Mouse (Mus musculus) midbrain, embryonic 14.5 days (tissue): ENCODE data around the gene Miga2. TPM values are rescaled to one million over a fixed set of nuclear protein-coding genes. Genes with fewer than 3 reads are reported as not detected.
"Not testable (repeated sequence)": the region's sequence is repeated elsewhere in the genome, so short reads cannot be mapped to it uniquely, and the experiment has no call there.

Experiments
- ATAC-seq: fragments of 200-750 bp; cut with Nextera tagmentation; 2 replicates; pipeline ENCODE4 v1.8.0; 2017; ENCODE audit warnings: moderate number of reproducible peaks, moderate library complexity; ENCODE audit not compliant: low FRiP score, low TSS enrichment
- DNase-seq: peaks from one replicate; pipeline ENCODE4 v3.0.0-alpha.2; 2015
- H3K27ac ChIP-seq: fragments of 300-500 bp; sonication (generic); replicated peaks from 2 replicates; pipeline ENCODE4 v1.5.1; 2014; ENCODE audit warnings: mild to moderate bottlenecking, low read depth, low read length, moderate library complexity
- H3K27me3 ChIP-seq: fragments of 300-500 bp; sonication (generic); 2 replicates; pipeline ENCODE4 v1.6.1; 2014; ENCODE audit warnings: low read length, control low read depth, mixed read lengths; ENCODE audit not compliant: control insufficient read depth, insufficient read depth
- H3K36me3 ChIP-seq: fragments of 300-500 bp; sonication (generic); 2 replicates; pipeline ENCODE4 v1.6.1; 2014; ENCODE audit warnings: low read length, control low read depth; ENCODE audit not compliant: control insufficient read depth, insufficient read depth
- H3K4me1 ChIP-seq: fragments of 300-500 bp; sonication (generic); 2 replicates; pipeline ENCODE4 v1.6.1; 2014; ENCODE audit warnings: mild to moderate bottlenecking, antibody characterized with exemption, low read length, control low read depth; ENCODE audit not compliant: control insufficient read depth, insufficient read depth
- H3K4me2 ChIP-seq: fragments of 300-500 bp; sonication (generic); 2 replicates; pipeline ENCODE4 v1.6.1; 2014; ENCODE audit warnings: mild to moderate bottlenecking, low read length, moderate library complexity
- H3K4me3 ChIP-seq: fragments of 300-500 bp; sonication (generic); replicated peaks from 2 replicates; pipeline ENCODE4 v1.5.1; 2014; ENCODE audit warnings: low read depth, low read length
- H3K9ac ChIP-seq: fragments of 300-500 bp; sonication (generic); replicated peaks from 2 replicates; pipeline ENCODE4 v1.6.1; 2014; ENCODE audit warnings: mild to moderate bottlenecking, low read length, moderate library complexity
- H3K9me3 ChIP-seq: fragments of 300-500 bp; sonication (generic); 2 replicates; pipeline ENCODE4 v1.6.1; 2016; ENCODE audit warnings: low read length, control low read depth, mixed read lengths; ENCODE audit not compliant: control insufficient read depth
- WGBS: fragments of 180-500 bp; shearing (Covaris S2); extraction: QIAGEN DNeasy Blood & Tissue Kit; methylation state at CpG from one replicate; pipeline ENCODE4 v1.1.7; 2014; 5-methylcytosine and 5-hydroxymethylcytosine counted together
- microRNA-seq: library from miRNA; unstranded; fragments of <30 nt; microRNA quantifications from one replicate; pipeline ENCODE4, GENCODE M21; 2016
- polyA plus RNA-seq: library from polyadenylated mRNA; unstranded; fragments of >200 nt; fragmentation: Nextera tagmentation; extraction: Ambion mirVana; gene quantifications from 2 replicates; pipeline ENCODE4 v1.2.1, GENCODE M21; 2014

The Miga2 gene
- polyA plus RNA-seq, 1 experiment from 2014 or later, result 26.1 TPM

DNA sequence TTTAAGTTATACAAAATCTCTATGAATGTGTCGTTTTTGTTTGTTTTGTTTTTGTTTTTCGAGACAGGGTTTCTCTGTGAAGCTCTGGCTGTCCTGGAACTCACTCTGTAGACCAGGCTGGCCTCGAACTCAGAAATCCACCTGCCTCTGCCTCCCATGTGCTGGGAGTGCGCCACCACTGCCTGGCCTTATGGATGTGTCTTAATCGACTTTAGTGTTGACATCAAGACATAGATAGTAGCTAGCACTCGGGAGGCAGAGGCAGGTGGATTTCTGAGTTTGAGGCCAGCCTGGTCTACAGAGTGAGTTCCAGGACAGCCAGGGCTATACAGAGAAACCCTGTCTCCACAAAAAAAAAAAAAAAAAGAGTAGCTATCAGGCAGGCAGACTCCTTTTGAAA is 53.1 kb downstream of the Miga2 start:
- H3K9me3 ChIP-seq, DNase-seq, H3K9ac ChIP-seq, H3K36me3 ChIP-seq, H3K27me3 ChIP-seq, H3K27ac ChIP-seq, ATAC-seq: not testable (repeated sequence)
- 82% methylated on average over 6 of the region's 6 CpGs for WGBS
- peak overlapping the region; percentile 74 for H3K4me2 ChIP-seq
- H3K4me3 ChIP-seq, result peak overlapping the region; percentile 75; the same call in 1 of the 2 replicates
- peaks cover 35% of the 10 kb centered on the region for H3K4me1 ChIP-seq

DNA sequence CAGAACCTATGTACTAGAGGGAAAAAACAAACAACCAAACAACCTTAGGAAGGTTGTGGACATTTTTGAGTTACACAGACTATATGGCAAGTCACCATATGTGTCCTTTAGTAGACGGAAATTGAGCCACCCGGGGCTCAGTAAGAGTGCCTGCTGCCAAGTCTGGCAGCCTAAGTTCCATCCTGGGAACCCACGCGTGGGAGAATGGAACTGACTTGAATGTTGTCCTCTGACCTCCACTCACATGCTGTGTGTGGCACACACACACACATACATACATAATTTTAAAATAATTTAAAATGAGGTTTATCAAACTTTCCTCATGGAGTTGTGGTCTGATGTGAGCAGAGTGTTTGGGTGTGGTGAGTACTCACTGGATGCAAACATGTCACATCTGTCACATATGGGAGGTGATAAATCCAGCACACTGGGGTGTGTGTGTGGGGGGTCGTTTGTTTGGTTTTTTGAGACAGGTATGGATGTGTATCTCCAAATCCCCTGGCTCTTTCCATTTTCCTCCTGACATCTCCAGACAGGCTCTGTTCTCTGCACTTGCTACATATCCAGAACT is 53.6 kb downstream of the Miga2 start:
- no peak for DNase-seq
- no peak overlapping the region; the same call in 1 of the 2 replicates for H3K9ac ChIP-seq
- peak overlapping the region; percentile 74; the same call in 1 of the 2 replicates for H3K4me2 ChIP-seq
- no peaks in the 10 kb centered on the region for H3K9me3 ChIP-seq
- H3K27ac ChIP-seq, result no peak overlapping the region
- H3K27me3 ChIP-seq, result no peaks in the 10 kb centered on the region
- no peak for ATAC-seq
- WGBS, result 83% methylated on average over 5 of the region's 5 CpGs
- H3K4me3 ChIP-seq, result no peak overlapping the region
- H3K4me1 ChIP-seq, result peaks cover 35% of the 10 kb centered on the region
- H3K36me3 ChIP-seq, result no peaks in the 10 kb centered on the region

DNA sequence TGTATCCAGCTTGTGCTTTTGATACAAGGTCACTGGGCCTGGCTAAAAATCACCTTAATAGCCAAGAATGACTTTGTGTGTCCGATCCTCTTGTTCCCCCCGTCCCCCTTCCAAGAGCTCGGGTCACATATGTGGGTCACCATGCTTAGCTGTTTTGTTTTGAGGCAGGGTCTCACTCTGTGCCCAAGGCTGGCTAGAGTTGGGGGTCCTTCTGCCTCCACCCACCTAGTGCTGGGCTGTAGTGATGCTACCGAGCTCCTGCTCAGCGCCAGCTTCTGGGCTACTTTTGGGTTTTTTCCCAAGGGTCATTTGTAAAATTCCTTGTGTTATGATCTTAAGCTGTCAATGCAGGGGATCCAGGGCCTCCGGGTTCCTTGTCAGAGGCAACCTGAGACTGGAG is 54.2 kb downstream of the Miga2 start:
- DNase-seq, result no peak
- ATAC-seq, result no peak
- H3K4me1 ChIP-seq, result peaks cover 35% of the 10 kb centered on the region

DNA sequence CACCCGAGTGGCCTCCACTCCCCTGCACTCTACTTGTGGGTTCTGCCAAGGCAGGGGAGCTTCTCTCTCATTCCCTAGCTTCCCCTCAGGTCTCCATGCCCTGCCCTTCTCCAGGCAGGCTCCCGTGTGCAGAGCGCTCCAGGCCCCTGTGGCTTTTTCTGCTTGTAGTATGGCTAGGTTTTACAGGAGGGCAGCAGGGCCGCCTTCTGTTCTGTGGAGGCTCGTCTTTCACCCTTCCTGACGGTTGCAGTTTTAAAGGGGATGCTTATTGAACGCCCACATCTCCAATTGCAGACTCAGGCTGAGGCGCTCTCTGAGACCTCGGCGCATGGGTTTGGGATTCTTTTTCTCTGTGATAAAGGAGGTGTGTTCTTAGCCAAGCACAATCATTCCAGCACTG is 55.1 kb downstream of the Miga2 start:
- Histone ChIP-seq H3K4me2 (no peak overlapping the region), H3K27ac (peak overlapping the region; percentile 52; the same call in 1 of the 2 replicates), H3K9ac (no peak overlapping the region), H3K4me3 (no peak overlapping the region), H3K36me3 (no peaks in the 10 kb centered on the region), H3K27me3 (no peaks in the 10 kb centered on the region), H3K4me1 (peaks cover 29% of the 10 kb centered on the region), H3K9me3 (no peaks in the 10 kb centered on the region)
- DNase-seq (no peak), ATAC-seq (no peak)
- 37% methylated on average over 10 of the region's 10 CpGs for WGBS

More for the DNA sequence above, 54.2 kb downstream of the Miga2 start:
- Histone ChIP-seq H3K4me2 (peak overlapping the region; percentile 12), H3K36me3 (no peaks in the 10 kb centered on the region), H3K9me3 (no peaks in the 10 kb centered on the region), H3K4me3 (no peak overlapping the region), H3K27me3 (no peaks in the 10 kb centered on the region), H3K27ac (no peak overlapping the region), H3K9ac (no peak overlapping the region; the same call in 1 of the 2 replicates)
- WGBS, result 79% methylated on average over 6 of the region's 6 CpGs

DNA sequence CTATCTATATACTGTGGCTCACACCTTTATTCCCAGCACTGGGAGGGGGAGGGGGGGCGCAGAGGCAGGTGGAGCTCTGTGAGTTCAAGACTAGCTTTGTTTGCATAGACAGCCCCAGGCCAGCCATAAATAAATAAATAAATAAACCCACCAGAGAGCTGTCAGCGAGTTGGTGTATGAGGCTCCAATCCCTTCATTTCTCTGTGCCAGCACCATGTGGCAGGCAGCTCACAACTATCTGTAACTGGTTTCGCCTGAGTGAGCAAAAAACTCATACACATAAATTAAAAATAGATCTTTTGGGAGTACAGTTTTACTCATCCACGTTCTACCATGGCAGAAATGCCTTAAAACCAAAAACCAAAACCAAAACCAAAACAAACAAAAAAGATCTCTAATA is 57.4 kb downstream of the Miga2 start:
- no peaks in the 10 kb centered on the region for H3K9me3 ChIP-seq
- no peak overlapping the region for H3K4me2 ChIP-seq
- no peak for ATAC-seq
- peaks cover 20% of the 10 kb centered on the region; the same call in 1 of the 2 replicates for H3K4me1 ChIP-seq
- H3K27ac ChIP-seq, result no peak overlapping the region
- no peaks in the 10 kb centered on the region for H3K27me3 ChIP-seq
- WGBS, result 78% methylated on average over 4 of the region's 4 CpGs
- no peak overlapping the region for H3K4me3 ChIP-seq
- peaks cover 4% of the 10 kb centered on the region for H3K36me3 ChIP-seq
- no peak for DNase-seq
- no peak overlapping the region for H3K9ac ChIP-seq

DNA sequence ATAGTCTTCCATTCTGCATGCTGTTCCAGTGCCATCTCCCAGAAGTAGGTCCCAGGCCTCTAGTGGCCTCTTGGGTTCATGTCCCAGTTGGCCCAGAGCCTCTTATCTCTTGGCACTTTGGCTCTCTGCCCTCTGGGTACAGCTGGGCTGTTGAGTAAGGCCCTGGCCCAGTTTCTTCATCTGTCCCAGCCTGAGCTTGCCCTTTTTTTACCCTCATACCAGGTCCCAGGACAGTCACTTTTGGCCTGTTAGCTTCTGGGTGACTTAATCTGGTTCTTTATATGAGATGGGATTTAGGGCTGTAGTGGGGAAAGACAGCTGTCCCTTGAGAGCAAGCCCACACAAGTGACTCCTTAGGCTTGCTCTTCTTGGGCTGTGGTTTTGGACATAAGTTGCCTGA is 65.1 kb downstream of the Miga2 start:
- Histone ChIP-seq H3K27ac (no peak overlapping the region), H3K27me3 (no peaks in the 10 kb centered on the region), H3K9ac (no peak overlapping the region), H3K9me3 (no peaks in the 10 kb centered on the region), H3K4me1 (no peaks in the 10 kb centered on the region), H3K36me3 (peaks cover 76% of the 10 kb centered on the region), H3K4me3 (no peak overlapping the region), H3K4me2 (no peak overlapping the region)
- ATAC-seq (no peak), DNase-seq (no peak)

Small RNA genes within 50 kb of the gene (microRNA-seq; reads per million reads assigned to microRNA genes)
- not detected for gene Gm47292

Other genes with a start within 250 kb of the Miga2 start
- gene Zer1, start 239.6 kb upstream of the Miga2 start, polyA plus RNA-seq, result 15.1 and 15.6 TPM in 2 replicates
- 17.7 and 20.4 TPM in 2 replicates for gene Tbc1d13, start 230.5 kb upstream of the Miga2 start, polyA plus RNA-seq
- gene Endog, start 192.7 kb upstream of the Miga2 start, polyA plus RNA-seq, result 23.2 and 28.1 TPM in 2 replicates
- 52.8 and 54.8 TPM in 2 replicates for gene Spout1, start 185.8 kb upstream of the Miga2 start, polyA plus RNA-seq
- 15.3 and 17.1 TPM in 2 replicates for gene Kyat1, start 158.4 kb upstream of the Miga2 start, polyA plus RNA-seq
- gene Lrrc8a, start 126.5 kb upstream of the Miga2 start, polyA plus RNA-seq, result 66.0 and 70.9 TPM in 2 replicates
- gene Gm28035, start 123.7 kb upstream of the Miga2 start, polyA plus RNA-seq, result 0.25 TPM in 1 of 2 replicates, not detected in the other
- gene Phyhd1, start 98.0 kb upstream of the Miga2 start, polyA plus RNA-seq, result 4.9 and 6.0 TPM in 2 replicates
- not detected in 2 replicates for gene Gm28038, start 83.2 kb upstream of the Miga2 start, polyA plus RNA-seq
- gene Dolk, start 77.9 kb upstream of the Miga2 start, polyA plus RNA-seq, result 32.2 and 32.7 TPM in 2 replicates
- 20.5 and 26.0 TPM in 2 replicates for gene Nup188, start 77.8 kb upstream of the Miga2 start, polyA plus RNA-seq
- gene Sh3glb2, start 4.9 kb upstream of the Miga2 start, polyA plus RNA-seq, result 129 and 183 TPM in 2 replicates
- gene Dolpp1, start 28.0 kb downstream of the Miga2 start, polyA plus RNA-seq, result 56.3 and 57.2 TPM in 2 replicates
- 22.2 and 24.0 TPM in 2 replicates for gene Crat, start 51.6 kb downstream of the Miga2 start, polyA plus RNA-seq
- gene Ptpa, start 51.8 kb downstream of the Miga2 start, polyA plus RNA-seq, result 86.7 and 115 TPM in 2 replicates
- 3.7 and 4.3 TPM in 2 replicates for gene Ier5l, start 110.0 kb downstream of the Miga2 start, polyA plus RNA-seq
- 0.46 and 1.2 TPM in 2 replicates for gene Cstad, start 230.8 kb downstream of the Miga2 start, polyA plus RNA-seq